Mouse (Mus musculus): ENCODE measurements at regions not wholly inside any gene's neighbourhood (a gene's known extent, or its start where the extent isn't known, plus 50 kb on each side); places are given as distances from the start of the nearest gene placed in this dataset.
A peak's percentile ranks its signal among the peaks of the same experiment; 100 is the strongest.

- DNase-seq (ENCODE audit: low spot score in 2 of 2), result no peak
Measured at GRCm38 (mm10) chr19:57541693-57542314, 69.0 kb upstream of the Atrnl1 start.

- no peak for DNase-seq (ENCODE audit: low spot score in 2 of 2)
Measured at GRCm38 (mm10) chr19:57542506-57542905, 68.3 kb upstream of the Atrnl1 start.

GRCm38 (mm10) chr19:57543681-57544214 is 67.1 kb upstream of the Atrnl1 start:
- DNase-seq (ENCODE audit: low spot score in 2 of 2), result no peak

- DNase-seq (ENCODE audit: low spot score in 2 of 2), result no peak
Measured at GRCm38 (mm10) chr19:57544229-57544879, 66.5 kb upstream of the Atrnl1 start.

GRCm38 (mm10) chr19:57545071-57545470 is 65.8 kb upstream of the Atrnl1 start:
- DNase-seq (ENCODE audit: low spot score in 2 of 2), result no peak

- peak; percentile 59 to 63 for DNase-seq (ENCODE audit: low spot score in 2 of 2)
Measured at GRCm38 (mm10) chr19:57546039-57546438, 64.8 kb upstream of the Atrnl1 start.

GRCm38 (mm10) chr19:57546519-57546918 is 64.3 kb upstream of the Atrnl1 start:
- no peak for DNase-seq (ENCODE audit: low spot score in 2 of 2)

GRCm38 (mm10) chr19:57548093-57548492 is 62.7 kb upstream of the Atrnl1 start:
- DNase-seq (ENCODE audit: low spot score in 2 of 2), result no peak

- DNase-seq (ENCODE audit: low spot score in 2 of 2), result no peak
Measured at GRCm38 (mm10) chr19:57548661-57549060, 62.2 kb upstream of the Atrnl1 start.

- no peak for DNase-seq (ENCODE audit: low spot score in 2 of 2)
Measured at GRCm38 (mm10) chr19:57552964-57553740, 57.7 kb upstream of the Atrnl1 start.

- DNase-seq (ENCODE audit: low spot score in 2 of 2), result no peak
Measured at GRCm38 (mm10) chr19:57554086-57554485, 56.7 kb upstream of the Atrnl1 start.

- no peak for DNase-seq (ENCODE audit: low spot score in 2 of 2)
Measured at GRCm38 (mm10) chr19:57555313-57555712, 55.5 kb upstream of the Atrnl1 start.

GRCm38 (mm10) chr19:57558420-57558967 is 52.3 kb upstream of the Atrnl1 start:
- no peak for DNase-seq (ENCODE audit: low spot score in 2 of 2)

- DNase-seq (ENCODE audit: low spot score in 2 of 2), result no peak
Measured at GRCm38 (mm10) chr19:57560757-57561156, 50.1 kb upstream of the Atrnl1 start.

All from urinary bladder, adult 18-20 months (tissue).